Comparison of ENCODE assay signal across 11 mouse cellular contexts in the genomic region with DNA sequence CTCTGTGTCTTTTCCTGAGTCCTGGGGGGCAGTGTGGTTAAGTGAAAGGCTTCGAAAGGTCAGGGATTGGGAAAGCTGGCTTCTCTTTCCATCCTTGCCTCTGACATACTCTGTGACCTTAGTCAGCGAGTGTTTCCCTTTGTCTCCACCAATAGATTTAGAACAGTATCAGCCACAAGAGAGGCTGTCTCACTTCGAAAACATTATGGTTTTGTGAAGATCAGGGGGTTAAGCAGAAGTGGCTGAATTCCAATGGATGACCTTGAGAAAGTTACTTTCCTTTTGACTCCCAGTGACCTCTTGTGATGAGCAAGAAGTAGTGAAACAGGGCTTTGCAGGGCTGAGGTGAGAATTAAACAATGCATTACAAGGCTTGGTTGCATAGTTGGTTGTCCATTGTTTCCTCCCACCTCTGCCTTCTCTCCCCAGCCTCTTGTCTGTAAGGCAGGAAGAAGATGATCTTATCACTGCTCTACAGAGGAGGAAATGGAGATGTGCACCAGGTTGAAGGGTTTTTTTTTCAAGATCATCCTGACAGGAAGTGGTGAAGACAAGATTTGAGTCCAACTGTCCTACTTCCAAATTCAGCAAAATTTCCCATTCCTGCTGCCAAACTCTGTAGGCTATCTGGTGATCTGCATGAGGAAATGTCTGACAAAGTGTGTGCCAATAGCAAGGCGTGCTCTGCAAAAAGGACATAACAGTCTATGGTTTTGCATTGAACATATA. TPM values are rescaled to one million over a fixed set of nuclear protein-coding genes. Genes with fewer than 3 reads are reported as not detected.
DNase-seq lines count a peak whose midpoint lies in the region; ATAC-seq and TF ChIP-seq lines count a peak whose summit lies in the region.
"Had no signal": no experiment of that assay in that cellular context is flagged by ENCODE, and none has a peak within 500 bp of the region (broad histone marks: within the 10 kb centered on the region; RNA-seq: fewer than 3 reads in every experiment).

No protein-coding gene starts in this region.

- no peak for TF ChIP-seq EP300 in heart, adult 2 months (IDR thresholded peaks at IDR 0.05; ENCODE audit: insufficient read depth, low read depth, low read length)

- H3K27ac ChIP-seq in heart, adult 2 months, result peak overlapping the region; percentile 28
- H3K27ac ChIP-seq in heart, embryonic 11.5 days (ENCODE audit: low read depth, low read length), result no peak overlapping the region
- no peak overlapping the region for H3K27ac ChIP-seq in thymus, adult 2 months (ENCODE audit: control insufficient read depth, insufficient read depth, low read length)
- no peak overlapping the region for H3K27ac ChIP-seq in forebrain, embryonic 12.5 days
- no peak overlapping the region for H3K27ac ChIP-seq in forebrain, embryonic 16.5 days (ENCODE audit: low read length)
- H3K27ac ChIP-seq: embryonic facial prominence, embryonic 13.5 days; liver, embryonic 15.5 days had no signal

- peaks cover 5% of the 10 kb centered on the region for H3K4me1 ChIP-seq in heart, adult 2 months (ENCODE audit: control insufficient read depth, insufficient read depth, low read length)
- peaks cover 4% of the 10 kb centered on the region; the same call in 1 of the 2 replicates for H3K4me1 ChIP-seq in heart, embryonic 11.5 days (ENCODE audit: control insufficient read depth, insufficient read depth, low read length)
- H3K4me1 ChIP-seq in thymus, adult 2 months (replicated peaks; ENCODE audit: control insufficient read depth, insufficient read depth, low read length), result peaks cover 9% of the 10 kb centered on the region
- H3K4me1 ChIP-seq in forebrain, embryonic 12.5 days, result no peaks in the 10 kb centered on the region
- no peaks in the 10 kb centered on the region for H3K4me1 ChIP-seq in forebrain, embryonic 16.5 days (replicated peaks; ENCODE audit: control insufficient read depth, insufficient read depth, low read length)
- H3K4me1 ChIP-seq: embryonic facial prominence, embryonic 13.5 days had no signal

- TF ChIP-seq CTCF in heart, adult 2 months (IDR thresholded peaks at IDR 0.05), result no peak
- no peak for TF ChIP-seq CTCF in thymus, adult 2 months (IDR thresholded peaks at IDR 0.05; ENCODE audit: borderline replicate concordance, control insufficient read depth, extremely low read depth, insufficient read depth, low read length, poor library complexity)

- 50% methylated on average over 4 of the region's 4 CpGs for WGBS in heart, adult 2 months
- 64% methylated on average over 4 of the region's 4 CpGs for WGBS in heart, embryonic 11.5 days (ENCODE audit: insufficient replicate concordance)
- WGBS in thymus, adult 2 months, result 46% methylated on average over 4 of the region's 4 CpGs
- 82% methylated on average over 4 of the region's 4 CpGs for WGBS in forebrain, embryonic 12.5 days
- 86% methylated on average over 4 of the region's 4 CpGs for WGBS in forebrain, embryonic 16.5 days

- H3K36me3 ChIP-seq in heart, adult 2 months (ENCODE audit: control insufficient read depth, insufficient read depth, low read length), result peaks cover 5% of the 10 kb centered on the region
- no peaks in the 10 kb centered on the region for H3K36me3 ChIP-seq in heart, embryonic 11.5 days (ENCODE audit: control insufficient read depth, insufficient read depth, low read length)
- no peaks in the 10 kb centered on the region for H3K36me3 ChIP-seq in thymus, adult 2 months (ENCODE audit: control insufficient read depth, insufficient read depth, low read length)
- no peaks in the 10 kb centered on the region for H3K36me3 ChIP-seq in forebrain, embryonic 12.5 days (replicated peaks)
- no peaks in the 10 kb centered on the region for H3K36me3 ChIP-seq in forebrain, embryonic 16.5 days (ENCODE audit: control insufficient read depth, insufficient read depth)
- H3K36me3 ChIP-seq: embryonic facial prominence, embryonic 13.5 days; G1E; liver, embryonic 15.5 days had no signal

- 0 out of 2 replicates have a peak, but pooled peaks cover 1% of the 10 kb centered on the region for H3K27me3 ChIP-seq in heart, adult 2 months (ENCODE audit: control insufficient read depth, insufficient read depth, low read length)
- H3K27me3 ChIP-seq in heart, embryonic 11.5 days (ENCODE audit: control insufficient read depth, insufficient read depth, low read length), result no peaks in the 10 kb centered on the region
- H3K27me3 ChIP-seq in thymus, adult 2 months (ENCODE audit: control insufficient read depth, insufficient read depth, low read length), result no peaks in the 10 kb centered on the region
- H3K27me3 ChIP-seq in forebrain, embryonic 12.5 days, result no peaks in the 10 kb centered on the region
- no peaks in the 10 kb centered on the region for H3K27me3 ChIP-seq in forebrain, embryonic 16.5 days (replicated peaks; ENCODE audit: control insufficient read depth, insufficient read depth, low read length)
- H3K27me3 ChIP-seq: embryonic facial prominence, embryonic 13.5 days; liver, embryonic 15.5 days had no signal

- no peak overlapping the region for H3K4me2 ChIP-seq in heart, embryonic 11.5 days
- H3K4me2 ChIP-seq in forebrain, embryonic 12.5 days, result no peak overlapping the region
- H3K4me2 ChIP-seq in forebrain, embryonic 16.5 days (ENCODE audit: low read length), result no peak overlapping the region
- H3K4me2 ChIP-seq: embryonic facial prominence, embryonic 13.5 days; liver, embryonic 15.5 days had no signal

- TF ChIP-seq POLR2A in heart, adult 2 months (IDR thresholded peaks at IDR 0.05; ENCODE audit: insufficient read depth, low read depth, low read length), result no peak
- no peak for TF ChIP-seq POLR2A in thymus, adult 2 months (IDR thresholded peaks at IDR 0.05; ENCODE audit: control insufficient read depth, extremely low read depth, insufficient read depth, low read length, poor library complexity)

- H3K79me2 ChIP-seq in heart, adult 2 months (replicated peaks; ENCODE audit: control insufficient read depth, insufficient read depth, low read length), result peaks cover 2% of the 10 kb centered on the region

- H3K4me3 ChIP-seq in heart, adult 2 months, result no peak overlapping the region
- H3K4me3 ChIP-seq in heart, embryonic 11.5 days (ENCODE audit: low read depth, low read length), result no peak overlapping the region
- H3K4me3 ChIP-seq in thymus, adult 2 months (ENCODE audit: control insufficient read depth, insufficient read depth, low read length), result no peak overlapping the region
- H3K4me3 ChIP-seq in forebrain, embryonic 12.5 days (replicated peaks), result no peak overlapping the region
- no peak overlapping the region for H3K4me3 ChIP-seq in forebrain, embryonic 16.5 days (replicated peaks; ENCODE audit: low read length)
- H3K4me3 ChIP-seq: embryonic facial prominence, embryonic 13.5 days; liver, embryonic 15.5 days had no signal

- H3K9me3 ChIP-seq in heart, embryonic 11.5 days (replicated peaks; ENCODE audit: control insufficient read depth, low read length), result no peaks in the 10 kb centered on the region
- no peaks in the 10 kb centered on the region for H3K9me3 ChIP-seq in forebrain, embryonic 12.5 days
- no peaks in the 10 kb centered on the region for H3K9me3 ChIP-seq in forebrain, embryonic 16.5 days (ENCODE audit: control insufficient read depth, low read length)
- H3K9me3 ChIP-seq: embryonic facial prominence, embryonic 13.5 days; liver, embryonic 15.5 days had no signal

- intact Hi-C loops in heart, adult 2 months (cut with DNase I), result loop anchor here (2.0 kb wide), 1 partner anchor 15 kb away; no protein-coding TSS in a partner anchor

- no peak overlapping the region for H3K9ac ChIP-seq in heart, adult 2 months (ENCODE audit: low read depth, low read length)
- no peak overlapping the region for H3K9ac ChIP-seq in heart, embryonic 11.5 days (ENCODE audit: low read depth, low read length)
- H3K9ac ChIP-seq in forebrain, embryonic 12.5 days, result no peak overlapping the region
- H3K9ac ChIP-seq in forebrain, embryonic 16.5 days (replicated peaks; ENCODE audit: low read depth, low read length), result no peak overlapping the region
- H3K9ac ChIP-seq: embryonic facial prominence, embryonic 13.5 days; liver, embryonic 15.5 days had no signal

- peak in 1 of 2 experiments; percentile 17 for DNase-seq in heart, adult 2 months
- peak; percentile 13 for DNase-seq in thymus, adult 2 months
- no peak for DNase-seq in thymus, adult 18-20 months
- peak; percentile 15 for DNase-seq in thymus, postnatal 4 days

- no peak for ATAC-seq in heart, embryonic 11.5 days (replicated peaks; ENCODE audit: insufficient number of reproducible peaks, low FRiP score, low TSS enrichment)
- ATAC-seq in inflammation-experienced regulatory T-cells, adult 6 months, result peak; percentile 88
- ATAC-seq in forebrain, embryonic 12.5 days (ENCODE audit: low FRiP score), result no peak
- ATAC-seq in forebrain, embryonic 16.5 days, result no peak

RNA-seq across cellular contexts. Expression of a gene that starts 11.7 kb away (rescaled TPM):
- 1 to 10 TPM; 4.4 to 5.0 TPM for total RNA-seq in heart, adult 2 months (2021)
- 1.7 and 3.5 TPM in 2 replicates for polyA plus RNA-seq in heart, adult 2 months (2012; rRNA removed)
- 12.9 TPM in 2 replicates for polyA plus RNA-seq in heart, embryonic 11.5 days (2014; fragmentation: Nextera tagmentation; extraction: Ambion mirVana)
- polyA plus RNA-seq in thymus, adult 2 months (2012; rRNA removed), result 3.1 and 3.2 TPM in 2 replicates
- polyA plus RNA-seq in inflammation-experienced regulatory T-cells, adult 6 months (2017; shearing (Covaris generic)), result 10 to 100 TPM in 1 of 3 experiments, 1 to 10 TPM in 2; 5.0 to 15.2 (median 9.9) TPM
- polyA plus RNA-seq in forebrain, embryonic 12.5 days (2016; fragmentation: Nextera tagmentation; extraction: Ambion mirVana), result 10.9 and 11.1 TPM in 2 replicates
- 6.3 and 7.9 TPM in 2 replicates for polyA plus RNA-seq in forebrain, embryonic 16.5 days (2015; fragmentation: Nextera tagmentation; extraction: Ambion mirVana)
- polyA plus RNA-seq: G1E had no signal

Comparison
In these comparisons a context has a peak if more than half of its experiments do, and no peak if none do; other contexts are left out.
1. DNase-seq: peak in thymus, adult 2 months (single experiment) and thymus, postnatal 4 days (single experiment); none in thymus, adult 18-20 months (0 of 2).